Mouse (Mus musculus) spleen, postnatal 4 days (tissue): Measurements from ENCODE around the gene Cfc1.
"Not testable (repeated sequence)": the region's sequence is repeated elsewhere in the genome, so short reads cannot be mapped to it uniquely, and the experiment has no call there.

Source experiments
- DNase-seq, 2 experiments: peaks; one replicate each; pipeline ENCODE4 v3.0.0; 2022; ENCODE audit warnings: low spot score in 2 of 2

Cfc1 gene

DNA sequence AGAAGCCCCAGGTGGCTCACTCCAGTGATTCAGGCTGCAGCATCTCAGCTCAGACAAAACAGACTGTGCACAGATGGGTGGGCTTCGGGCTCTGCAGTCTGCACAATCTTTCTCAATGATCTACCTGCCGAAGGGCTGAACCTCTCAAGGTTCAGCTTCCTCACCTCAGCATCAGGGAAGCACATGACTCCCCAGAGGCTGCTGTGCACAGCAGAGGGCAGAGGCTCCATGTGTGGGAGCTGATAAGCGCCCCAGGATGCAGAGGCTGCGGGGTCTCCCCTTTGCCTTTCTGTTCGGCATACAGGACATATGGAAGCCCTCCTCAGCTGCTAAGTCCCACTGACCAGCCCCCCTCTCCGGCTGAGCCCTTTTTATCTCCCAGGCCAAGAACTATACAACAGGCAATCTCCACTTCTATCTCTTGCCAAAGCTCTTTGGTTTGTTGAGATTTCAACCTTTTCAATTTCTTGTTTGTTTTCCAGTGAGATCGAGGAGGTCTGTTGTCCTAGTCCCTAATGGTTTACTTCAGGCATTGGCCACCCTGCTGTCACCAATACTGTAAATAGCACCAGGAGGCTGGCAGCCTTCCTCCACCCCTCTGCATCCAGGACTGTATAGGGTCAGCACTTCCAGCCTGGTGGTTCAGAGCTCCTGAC, at the start of gene Cfc1:
TSS of gene Cfc1 (plus strand) at position 606 of the 656 bp plus-strand sequence.
- not testable (repeated sequence) for DNase-seq

DNA sequence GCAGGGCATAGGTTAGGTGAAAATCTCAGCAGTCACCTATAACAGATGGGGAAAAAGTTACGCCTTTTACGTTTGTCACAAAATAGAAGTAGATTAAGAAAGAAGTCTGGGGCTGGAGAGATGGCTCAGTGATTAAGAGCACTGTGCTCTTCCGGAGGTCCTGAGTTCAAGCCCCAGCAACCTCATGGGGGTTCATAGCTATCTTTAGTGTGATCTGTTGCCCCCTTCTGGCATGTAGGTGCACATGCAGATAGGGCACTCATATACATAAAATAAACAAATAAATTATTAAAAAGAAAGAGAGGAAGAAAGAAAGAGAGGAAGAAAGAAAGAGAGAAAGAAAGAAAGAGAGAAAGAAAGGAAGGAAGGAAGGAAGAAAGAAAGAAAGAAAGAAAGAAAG, 48.1 kb upstream of the Cfc1 start:
- DNase-seq = no peak

DNA sequence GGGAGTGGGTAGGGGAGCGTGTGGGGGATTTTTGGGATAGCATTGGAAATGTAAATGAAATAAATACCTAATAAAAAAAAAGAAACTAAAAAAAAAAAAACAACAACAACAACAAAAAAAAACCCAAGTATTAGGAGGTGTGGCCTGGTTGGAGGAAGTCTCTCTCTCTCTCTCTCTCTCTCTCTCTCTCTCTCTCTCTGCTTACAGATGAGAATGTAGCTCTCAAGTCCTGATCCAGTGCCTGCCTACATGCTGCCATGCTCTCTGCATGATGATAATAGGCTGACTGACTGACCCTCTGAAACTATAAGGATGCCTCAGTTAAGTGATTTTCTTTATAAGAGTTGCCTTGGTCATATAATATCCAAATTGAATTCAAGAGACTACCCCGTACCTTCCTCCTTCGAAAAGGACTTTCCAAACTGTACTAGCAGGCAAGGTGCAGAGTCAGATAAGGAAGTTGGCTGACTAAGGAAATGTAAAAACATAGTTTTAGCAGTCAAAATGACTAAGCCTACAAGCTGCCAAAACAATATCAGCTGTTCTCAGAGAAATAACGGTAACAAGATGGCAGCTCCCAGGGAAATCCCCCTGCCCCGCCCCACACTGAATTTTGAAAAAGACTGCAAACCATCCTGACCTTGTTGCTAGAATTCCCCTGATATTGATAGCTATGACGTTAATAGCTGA, 45.5 kb upstream of the Cfc1 start:
- DNase-seq = no peak

DNA sequence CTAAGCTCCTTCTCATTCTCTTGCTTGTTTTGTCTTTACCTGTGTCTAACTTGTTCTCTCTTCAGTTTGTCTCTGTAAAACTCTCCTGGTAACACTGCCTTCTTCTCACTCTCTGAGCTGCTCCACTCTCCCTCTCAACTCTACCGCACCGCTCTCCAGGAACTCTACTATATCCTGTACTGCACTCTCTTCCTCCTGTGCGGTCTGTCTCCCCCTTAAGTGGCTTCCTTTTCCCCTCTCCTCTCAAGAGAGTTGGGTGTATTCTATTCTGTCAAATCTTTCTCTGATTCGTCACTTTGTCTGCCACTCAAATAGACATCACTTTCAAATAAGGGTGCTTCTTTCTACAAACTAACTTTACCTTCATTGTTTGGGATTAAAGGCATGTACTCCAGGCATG, 44.0 kb upstream of the Cfc1 start:
- DNase-seq = no peak

DNA sequence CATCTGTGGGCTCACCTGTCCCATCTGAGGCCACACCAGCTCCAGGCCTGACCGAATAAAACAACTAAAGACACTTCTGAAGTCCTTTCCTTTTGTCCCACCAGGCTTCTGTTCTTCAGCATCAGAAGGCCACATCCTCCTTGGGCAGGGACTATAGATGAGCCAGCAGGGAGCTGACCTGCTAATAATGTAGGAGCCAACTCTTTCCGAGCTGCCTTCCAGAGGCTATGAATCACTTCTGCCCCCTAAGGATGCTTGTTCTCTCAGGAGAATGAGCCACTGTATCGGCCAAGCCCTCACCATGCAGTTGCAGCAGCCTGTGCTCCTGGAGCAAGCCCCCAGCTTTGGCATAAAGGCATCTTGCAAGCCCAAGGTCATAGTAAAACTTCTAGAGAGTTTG, 32.5 kb upstream of the Cfc1 start:
- no peak for DNase-seq

DNA sequence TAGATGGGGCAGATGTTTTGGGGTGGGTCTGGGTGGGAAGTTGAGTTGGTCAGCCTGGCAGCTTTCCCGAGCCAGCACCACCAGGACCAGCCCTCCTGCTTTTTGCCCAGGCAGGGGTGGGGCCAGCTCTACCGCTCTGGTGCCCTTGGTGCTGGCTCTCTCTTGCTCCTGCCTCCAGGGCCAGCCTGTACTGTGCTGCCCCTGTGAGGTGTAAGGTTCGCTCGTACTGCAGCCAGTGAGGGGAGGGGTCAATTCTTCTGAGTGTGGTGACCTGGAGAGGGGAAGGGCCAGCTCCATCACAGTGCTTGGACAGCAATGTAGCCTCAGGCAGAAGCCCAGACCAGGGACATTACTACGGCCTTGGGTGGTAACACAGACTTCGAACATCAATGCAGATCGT, 30.1 kb upstream of the Cfc1 start:
- DNase-seq = no peak

DNA sequence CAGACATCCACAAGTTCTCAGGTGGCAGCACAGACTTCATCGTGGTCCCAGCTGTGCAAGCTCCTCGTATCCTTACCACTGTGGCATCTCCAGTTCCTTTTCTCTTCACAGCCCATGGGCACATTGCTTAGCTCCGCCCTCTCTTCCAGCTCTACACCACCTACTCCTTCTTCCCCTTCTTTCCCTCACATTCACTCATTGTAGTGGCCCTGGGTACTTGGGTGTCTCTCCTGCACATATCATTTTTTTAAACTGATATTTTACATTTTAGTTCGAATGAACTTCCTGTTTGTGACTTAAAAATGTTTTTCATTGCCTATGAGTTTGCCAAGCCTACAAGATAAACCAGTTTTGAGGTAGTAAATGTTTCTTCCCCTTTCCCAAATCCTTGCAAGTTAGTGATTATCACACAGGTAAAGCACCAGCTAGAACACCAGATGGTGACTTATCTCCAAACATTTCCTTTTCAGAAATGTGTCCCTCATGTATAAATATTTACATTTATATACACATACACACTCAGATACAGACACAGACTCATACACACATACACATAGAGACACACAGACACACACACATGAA, 29.4 kb upstream of the Cfc1 start:
- no peak for DNase-seq

DNA sequence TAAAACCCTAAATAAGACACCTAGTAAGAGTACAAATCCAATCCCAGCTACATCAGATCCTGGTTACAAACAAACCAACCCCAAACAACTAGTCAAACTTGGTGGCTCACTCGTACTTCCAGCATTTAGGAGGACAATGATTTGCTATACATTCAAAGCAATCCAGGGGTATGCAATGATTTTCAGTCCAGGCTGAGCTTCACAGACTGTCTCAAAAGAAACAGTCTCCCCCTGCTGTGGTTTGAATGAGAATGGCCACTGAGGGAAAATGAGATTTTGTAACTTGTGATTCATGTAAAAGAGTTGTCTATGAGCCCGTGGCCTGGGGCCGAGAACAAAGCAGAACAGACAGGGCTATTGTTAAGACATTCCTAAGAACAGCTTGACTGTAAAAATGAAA, 27.5 kb upstream of the Cfc1 start:
- no peak for DNase-seq

DNA sequence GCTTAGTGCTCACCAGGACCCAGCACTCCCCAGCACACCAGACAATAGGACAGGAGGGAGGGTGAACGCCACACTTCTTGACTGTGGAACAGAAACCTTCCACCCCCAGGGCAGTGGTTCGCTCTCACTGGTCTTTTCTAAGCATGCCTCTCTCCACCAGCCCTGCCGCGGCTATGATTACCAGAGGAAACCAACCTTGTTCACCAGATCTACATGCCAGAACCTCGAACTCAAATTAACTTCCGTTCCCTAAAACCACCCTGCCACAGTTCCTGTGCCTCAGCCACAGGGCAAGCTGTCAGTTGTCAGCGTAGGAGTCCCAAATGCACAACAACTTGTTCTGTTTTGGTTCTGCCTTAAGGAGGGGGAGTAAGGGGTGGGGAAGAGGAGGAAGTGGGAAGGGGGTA, 24.9 kb upstream of the Cfc1 start:
- DNase-seq = peak in 1 of 2 experiments; percentile 28

DNA sequence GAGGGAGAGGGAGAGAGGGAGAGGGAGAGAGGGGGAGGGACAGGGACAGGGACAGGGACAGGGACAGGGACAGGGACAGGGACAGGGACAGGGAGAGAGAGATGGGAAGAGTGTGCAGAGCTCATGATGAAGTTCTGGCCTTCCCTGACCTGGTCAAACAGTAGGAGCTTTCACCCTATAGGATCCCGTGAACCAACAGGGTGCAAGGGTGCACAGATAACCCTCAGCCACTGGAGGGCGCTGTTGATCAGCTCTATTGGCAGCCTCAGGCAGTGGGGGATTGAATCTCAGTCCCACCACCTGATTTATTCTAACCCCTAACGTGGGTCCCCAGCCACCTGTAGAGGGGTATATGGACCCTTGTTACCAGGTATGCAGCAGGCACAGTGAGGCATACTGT, 24.4 kb upstream of the Cfc1 start:
- peak; percentile 67 to 89 for DNase-seq

DNA sequence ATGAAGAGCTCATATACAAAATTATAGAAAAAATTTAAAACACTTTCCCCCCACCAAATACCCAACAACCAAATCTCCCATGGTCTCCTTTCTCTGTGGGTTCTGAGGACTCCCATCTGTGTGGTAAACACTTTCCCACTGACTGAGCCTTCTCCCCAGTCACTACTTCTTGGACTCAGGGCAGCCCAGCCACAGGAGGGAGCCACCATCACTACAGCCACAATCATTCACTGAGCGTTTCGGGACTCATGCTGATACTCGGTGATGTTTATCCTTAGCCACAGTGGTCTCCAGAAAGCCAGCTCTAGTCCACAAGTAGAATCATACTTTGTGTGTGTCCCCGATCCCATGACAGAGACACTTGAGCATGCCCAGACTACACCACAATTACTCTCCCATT, 22.4 kb upstream of the Cfc1 start:
- DNase-seq = no peak

DNA sequence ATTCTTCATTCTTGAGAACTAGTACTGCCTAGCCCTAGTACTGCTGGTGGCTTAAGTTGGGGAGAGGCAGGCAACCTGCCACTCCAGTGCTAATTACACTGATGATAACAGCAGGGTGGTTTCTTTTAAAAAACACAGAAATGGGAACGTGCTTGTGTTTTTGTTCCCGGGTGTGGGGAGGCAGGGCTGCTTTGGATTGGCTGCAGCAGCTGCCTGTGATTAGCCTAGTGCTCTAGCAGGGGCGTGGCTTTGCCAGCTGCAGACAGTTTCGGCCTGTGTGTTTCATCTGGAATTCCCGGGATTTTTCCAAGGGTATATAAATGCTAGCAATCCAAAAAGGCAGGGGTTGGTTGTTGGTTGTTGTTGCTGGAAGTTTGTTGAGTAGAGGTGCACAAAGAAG, 18.9 kb upstream of the Cfc1 start:
- no peak for DNase-seq

DNA sequence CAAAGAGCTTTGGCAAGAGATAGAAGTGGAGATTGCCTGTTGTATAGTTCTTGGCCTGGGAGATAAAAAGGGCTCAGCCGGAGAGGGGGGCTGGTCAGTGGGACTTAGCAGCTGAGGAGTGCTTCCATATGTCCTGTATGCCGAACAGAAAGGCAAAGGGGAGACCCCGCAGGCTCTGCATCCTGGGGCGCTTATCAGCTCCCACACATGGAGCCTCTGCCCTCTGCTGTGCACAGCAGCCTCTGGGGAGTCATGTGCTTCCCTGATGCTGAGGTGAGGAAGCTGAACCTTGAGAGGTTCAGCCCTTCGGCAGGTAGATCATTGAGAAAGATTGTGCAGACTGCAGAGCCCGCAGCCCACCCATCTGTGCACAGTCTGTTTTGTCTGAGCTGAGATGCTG, 18.2 kb upstream of the Cfc1 start:
- DNase-seq = not testable (repeated sequence)

DNA sequence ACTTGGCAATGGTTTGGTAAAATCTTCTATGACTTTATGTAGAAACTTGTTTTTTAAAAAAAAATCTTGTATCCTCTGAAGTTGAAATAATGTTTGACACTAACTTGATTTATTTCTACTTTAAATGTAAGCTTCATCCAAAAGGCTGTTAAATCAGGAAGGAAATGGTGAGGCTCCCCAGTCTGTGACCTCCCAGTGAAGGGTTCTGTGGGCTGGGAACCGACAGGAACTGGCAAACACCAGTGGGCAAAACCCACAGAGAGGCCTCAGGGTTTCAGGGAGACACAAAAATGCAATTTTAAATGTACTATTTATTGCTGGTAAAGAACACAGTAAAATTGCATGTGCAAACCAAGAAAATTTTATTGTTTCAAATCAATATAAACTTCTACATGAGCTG, 17.7 kb upstream of the Cfc1 start:
- not testable (repeated sequence) for DNase-seq

DNA sequence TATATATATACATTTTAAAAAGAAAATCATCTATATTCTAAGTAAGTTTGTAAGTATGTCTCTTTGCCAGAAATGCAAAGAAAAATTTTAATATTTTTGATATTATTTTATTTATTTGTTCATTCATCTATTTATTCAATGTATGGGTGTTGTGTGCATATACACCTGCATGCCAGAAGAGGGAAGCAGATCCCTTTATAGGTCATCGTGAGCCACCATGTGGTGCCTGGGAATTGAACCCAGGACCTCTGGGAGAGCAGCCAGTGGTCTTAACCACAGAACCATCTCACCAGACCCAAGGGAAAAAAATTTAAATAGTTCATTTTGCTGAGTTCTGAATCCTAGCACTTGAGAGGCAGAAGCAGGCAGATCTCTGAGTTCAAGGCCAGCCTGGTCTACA, 17.2 kb upstream of the Cfc1 start:
- DNase-seq = no peak

DNA sequence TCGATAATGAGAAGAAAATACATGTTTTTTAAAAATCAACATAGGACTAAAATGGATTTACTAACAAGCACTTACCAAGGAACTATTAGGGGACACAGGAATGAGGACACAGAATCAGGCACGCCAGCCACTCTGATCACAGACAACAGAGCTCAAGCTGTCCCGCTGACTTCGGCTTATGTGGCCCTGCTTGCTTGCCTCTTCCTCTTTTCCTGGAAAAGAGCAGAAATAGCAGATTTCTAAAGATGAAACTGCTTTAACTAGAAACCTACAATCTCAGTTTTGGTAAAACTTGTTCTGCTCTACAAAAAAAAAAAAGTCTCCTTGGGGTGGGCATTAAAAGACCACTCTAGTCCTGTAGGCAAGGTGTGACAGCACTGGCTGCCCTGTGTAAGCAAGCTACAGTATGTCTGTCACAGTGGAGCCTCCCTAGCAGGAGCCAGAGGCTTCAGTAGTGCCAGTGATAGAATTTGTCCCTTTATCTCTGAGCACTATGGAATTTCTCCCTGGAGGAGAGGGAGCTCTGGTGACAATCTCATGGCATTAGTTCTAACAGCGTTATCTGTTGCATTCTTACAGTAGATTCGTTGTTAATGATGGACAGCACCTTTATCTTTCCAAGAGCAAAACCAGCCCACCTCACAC, 13.1 kb upstream of the Cfc1 start:
- no peak for DNase-seq

DNA sequence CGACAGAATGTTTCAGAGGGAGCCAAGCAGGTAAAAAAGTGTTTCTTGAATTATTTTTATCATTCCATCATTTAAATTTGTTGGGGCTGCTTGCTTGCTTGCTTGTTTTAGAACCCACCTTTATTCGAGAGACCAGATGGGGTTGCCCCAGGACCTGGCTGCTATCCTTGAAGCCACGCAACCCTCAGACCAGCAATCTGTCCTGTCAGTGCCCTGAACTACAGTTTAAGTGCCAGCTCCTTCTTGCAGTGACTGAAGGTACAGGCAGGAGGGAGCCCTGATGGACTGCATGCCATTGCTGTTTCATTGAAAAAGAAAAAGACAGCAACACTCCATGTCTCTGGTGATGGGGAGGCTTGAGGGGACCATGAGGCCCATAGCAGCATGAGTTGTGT, 12.6 kb upstream of the Cfc1 start:
- no peak for DNase-seq

DNA sequence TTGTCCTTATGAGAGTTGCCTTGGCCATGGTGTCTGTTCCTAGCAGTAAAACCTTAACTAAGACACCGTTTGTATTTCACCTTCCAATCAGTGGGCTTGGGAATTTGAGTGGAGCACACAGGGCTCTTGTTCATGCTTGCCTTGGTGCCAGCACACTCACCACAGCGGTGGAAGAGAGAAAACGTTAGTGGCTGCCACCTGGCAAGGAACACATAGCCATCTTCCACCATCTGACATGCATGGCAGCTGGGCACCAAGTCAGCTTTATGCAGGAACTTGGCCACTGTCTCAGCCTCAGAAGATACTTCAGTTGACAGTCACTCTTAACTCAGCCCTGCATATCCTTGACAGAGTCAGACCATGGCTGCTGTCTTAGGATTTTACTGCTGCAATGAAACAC, 11.8 kb upstream of the Cfc1 start:
- no peak for DNase-seq

DNA sequence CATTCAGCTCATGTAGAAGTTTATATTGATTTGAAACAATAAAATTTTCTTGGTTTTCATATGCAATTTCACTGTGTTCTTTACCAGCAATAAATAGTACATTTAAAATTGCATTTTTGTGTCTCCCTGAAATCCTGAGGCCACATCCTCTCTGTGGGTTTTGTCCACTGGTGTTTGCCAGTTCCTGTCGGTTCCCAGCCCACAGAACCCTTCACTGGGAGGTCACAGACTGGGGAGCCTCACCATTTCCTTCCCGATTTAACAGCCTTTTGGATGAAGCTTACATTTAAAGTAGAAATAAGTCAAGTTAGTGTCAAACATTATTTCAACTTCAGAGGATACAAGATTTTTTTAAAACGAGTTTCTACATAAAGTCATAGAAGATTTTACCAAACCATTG, 874 bp upstream of the Cfc1 start:
- DNase-seq = not testable (repeated sequence)

DNA sequence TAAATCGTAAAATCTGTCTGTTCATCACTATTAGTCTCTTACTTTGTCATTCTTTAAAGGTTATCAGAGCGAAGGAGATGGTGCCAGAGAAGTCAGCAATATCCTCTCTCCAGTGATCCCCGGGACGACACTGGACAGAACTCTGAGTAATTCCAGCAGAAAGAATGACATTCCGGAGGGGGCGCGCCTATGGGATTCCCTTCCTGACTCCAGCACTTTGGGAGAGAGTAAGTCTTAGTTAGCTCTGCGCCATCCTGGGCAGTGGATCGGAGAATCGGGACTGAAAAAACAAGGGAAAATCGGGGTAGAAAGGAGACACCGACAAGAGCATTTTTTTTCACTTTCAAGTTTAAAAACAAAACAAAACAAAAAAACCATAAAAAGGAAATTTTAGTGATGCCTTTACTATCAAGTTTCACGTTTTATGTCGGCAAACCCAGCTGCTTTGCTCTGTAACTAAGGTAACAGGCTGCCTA, 881 bp downstream of the Cfc1 start:
- DNase-seq = no peak

DNA sequence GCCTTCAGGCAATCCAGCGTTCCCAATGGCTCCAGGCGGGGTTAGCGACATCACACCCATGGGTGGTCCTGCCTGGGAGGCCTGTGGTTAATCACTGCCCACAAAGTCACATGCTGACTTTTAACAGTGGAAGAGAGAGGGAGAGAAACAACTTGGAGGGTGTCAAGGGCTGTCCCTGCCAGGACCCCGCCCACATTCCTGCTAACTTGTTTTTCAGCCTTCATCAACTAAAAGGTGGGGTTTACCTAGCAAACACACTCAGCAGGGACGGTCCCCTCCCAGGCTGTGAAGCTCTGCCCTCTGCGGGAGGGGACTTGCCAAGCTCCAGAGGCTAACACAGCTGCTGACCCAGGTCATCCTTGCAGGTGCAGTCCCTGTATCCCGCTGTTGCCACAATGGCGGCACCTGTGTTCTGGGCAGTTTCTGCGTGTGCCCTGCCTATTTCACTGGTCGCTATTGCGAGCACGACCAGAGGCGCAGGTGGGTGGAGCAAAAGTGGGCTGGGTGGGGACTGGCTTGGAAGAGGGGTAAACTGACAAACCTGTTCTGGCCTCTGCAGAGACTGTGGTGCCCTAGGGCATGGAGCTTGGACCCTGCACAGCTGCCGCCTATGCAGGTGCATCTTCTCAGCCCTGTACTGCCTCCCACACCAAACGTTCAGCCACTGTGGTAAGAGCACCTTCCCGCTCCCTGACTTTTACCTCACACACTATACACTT, 1.5 kb downstream of the Cfc1 start:
- no peak for DNase-seq

DNA sequence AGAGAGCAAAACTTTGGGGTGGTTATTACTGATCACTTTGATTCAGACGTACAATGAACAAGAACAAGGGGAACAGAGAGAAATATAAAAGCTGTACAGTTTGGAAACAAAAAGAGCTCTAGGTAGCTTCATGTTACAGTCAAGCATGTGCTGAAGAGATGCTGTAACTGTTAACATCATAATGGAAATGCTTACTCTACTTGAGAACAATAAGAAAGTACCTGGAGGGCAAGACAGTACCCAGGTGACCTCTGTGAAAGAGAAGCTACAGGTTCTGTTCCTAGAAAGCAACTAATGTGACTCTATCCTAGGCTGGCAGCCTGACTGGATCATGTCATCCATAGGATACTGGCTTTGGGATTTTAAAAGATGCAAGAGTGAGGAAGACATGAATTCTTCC, 11.6 kb downstream of the Cfc1 start:
- no peak for DNase-seq
